Mouse (Mus musculus) kidney, embryonic 14.5 days (tissue): Measurements from ENCODE around the gene Snrpa1. TPM values are rescaled to one million over a fixed set of nuclear protein-coding genes. Genes with fewer than 3 reads are reported as not detected.
A peak's percentile ranks its signal among the peaks of the same experiment; 100 is the strongest.

Experiments used
- ATAC-seq: fragments of 200-750 bp; cut with Nextera tagmentation; 2 replicates; pipeline ENCODE4 v1.8.0; 2017; ENCODE audit warnings: moderate number of reproducible peaks, mild to moderate bottlenecking, moderate TSS enrichment, moderate library complexity; ENCODE audit not compliant: low FRiP score, low TSS enrichment
- H3K27ac ChIP-seq: fragments of 300-500 bp; sonication (generic); 2 replicates; pipeline ENCODE4 v1.5.1; 2014; ENCODE audit warnings: low read depth, mild to moderate bottlenecking, low read length, moderate library complexity, mixed read lengths
- H3K27me3 ChIP-seq: fragments of 300-500 bp; sonication (generic); 2 replicates; pipeline ENCODE4 v1.6.1; 2014; ENCODE audit warnings: mild to moderate bottlenecking, low read length; ENCODE audit not compliant: control insufficient read depth, insufficient read depth
- H3K36me3 ChIP-seq: fragments of 300-500 bp; sonication (generic); 2 replicates; pipeline ENCODE4 v1.6.1; 2014; ENCODE audit warnings: low read length, mixed read lengths; ENCODE audit not compliant: control insufficient read depth, insufficient read depth
- H3K4me1 ChIP-seq: fragments of 300-500 bp; sonication (generic); 2 replicates; pipeline ENCODE4 v1.6.1; 2014; ENCODE audit warnings: low read length, mixed read lengths; ENCODE audit not compliant: control insufficient read depth, insufficient read depth
- H3K4me2 ChIP-seq: fragments of 300-500 bp; sonication (generic); replicated peaks from 2 replicates; pipeline ENCODE4 v1.6.1; 2014; ENCODE audit warnings: low read depth, mild to moderate bottlenecking, low read length
- H3K4me3 ChIP-seq: fragments of 300-500 bp; sonication (generic); 2 replicates; pipeline ENCODE4 v1.5.1; 2014; ENCODE audit warnings: mild to moderate bottlenecking, low read length
- H3K9ac ChIP-seq: fragments of 300-500 bp; sonication (generic); 2 replicates; pipeline ENCODE4 v1.6.1; 2014; ENCODE audit warnings: low read depth, mild to moderate bottlenecking, low read length, moderate library complexity
- H3K9me3 ChIP-seq: fragments of 300-500 bp; sonication (generic); 2 replicates; pipeline ENCODE4 v1.6.1; 2016; ENCODE audit warnings: low read length; ENCODE audit not compliant: control insufficient read depth
- WGBS: fragments of 180-500 bp; shearing (Covaris S2); extraction: QIAGEN DNeasy Blood & Tissue Kit; methylation state at CpG from one replicate; pipeline ENCODE4 v1.1.7; 2014; 5-methylcytosine and 5-hydroxymethylcytosine counted together
- polyA plus RNA-seq: library from polyadenylated mRNA; unstranded; fragments of >200 nt; fragmentation: Nextera tagmentation; extraction: Ambion mirVana; gene quantifications from 2 replicates; pipeline ENCODE4 v1.2.1, GENCODE M21; 2014

Gene Snrpa1
- polyA plus RNA-seq, 1 experiment from 2014 or later, result 201 TPM

DNA sequence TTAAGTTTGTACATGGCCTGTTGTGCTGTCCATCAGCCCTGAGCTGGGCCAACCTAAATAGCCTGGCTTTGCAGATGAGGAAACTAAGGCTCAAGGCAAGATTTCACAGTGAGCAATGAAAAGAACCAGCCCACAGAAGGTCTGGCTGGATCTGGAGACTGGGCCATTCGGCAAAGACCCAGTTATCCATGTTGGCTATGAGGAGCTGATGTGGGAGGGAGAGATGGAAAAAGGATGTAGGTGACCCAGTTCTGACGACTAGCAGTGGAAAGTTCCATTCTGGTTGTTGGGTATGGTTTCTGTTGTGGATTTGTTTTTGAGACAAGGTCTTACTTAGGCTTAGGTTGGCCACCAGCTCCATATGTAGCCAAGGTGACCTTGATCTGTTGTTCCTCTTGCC, 29.3 kb downstream of the Snrpa1 start:
- ATAC-seq, result no peak
- Histone ChIP-seq H3K9ac (no peak overlapping the region), H3K4me3 (no peak overlapping the region), H3K4me1 (no peaks in the 10 kb centered on the region), H3K9me3 (no peaks in the 10 kb centered on the region), H3K27ac (no peak overlapping the region), H3K4me2 (no peak overlapping the region), H3K27me3 (no peaks in the 10 kb centered on the region), H3K36me3 (peaks cover 86% of the 10 kb centered on the region)
- 88% methylated on average over 2 of the region's 2 CpGs for WGBS

DNA sequence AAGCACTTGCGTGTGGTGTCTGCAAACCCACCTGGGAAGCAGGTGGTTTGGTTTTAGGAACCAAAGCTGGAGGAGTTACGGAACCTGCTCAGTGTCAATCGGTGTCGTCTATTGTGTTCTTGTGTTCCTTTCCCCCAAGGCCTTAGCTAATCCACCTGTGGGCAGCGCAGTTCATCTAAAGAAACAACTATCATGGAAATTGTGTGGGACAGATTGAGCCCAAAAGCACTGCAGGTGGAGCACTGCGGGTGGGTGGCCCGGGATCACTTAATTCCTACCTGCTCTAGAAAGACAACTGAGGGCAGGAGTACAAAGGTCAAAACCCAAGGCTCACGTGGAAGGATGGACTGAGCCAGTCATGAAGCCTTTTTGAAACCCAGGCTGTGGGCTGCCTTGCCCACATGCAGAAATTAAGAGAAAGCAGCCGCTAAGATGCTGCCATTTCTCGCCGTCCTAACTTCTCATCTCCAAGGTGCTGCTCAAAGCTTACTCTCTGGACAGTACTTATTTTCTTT, 31.9 kb downstream of the Snrpa1 start:
- Histone ChIP-seq H3K4me3 (no peak overlapping the region), H3K36me3 (peaks cover 60% of the 10 kb centered on the region), H3K9ac (no peak overlapping the region), H3K4me2 (no peak overlapping the region), H3K9me3 (no peaks in the 10 kb centered on the region), H3K27me3 (no peaks in the 10 kb centered on the region), H3K4me1 (no peaks in the 10 kb centered on the region), H3K27ac (no peak overlapping the region)
- WGBS, result 89% methylated on average over 11 of the region's 11 CpGs
- no peak for ATAC-seq

DNA sequence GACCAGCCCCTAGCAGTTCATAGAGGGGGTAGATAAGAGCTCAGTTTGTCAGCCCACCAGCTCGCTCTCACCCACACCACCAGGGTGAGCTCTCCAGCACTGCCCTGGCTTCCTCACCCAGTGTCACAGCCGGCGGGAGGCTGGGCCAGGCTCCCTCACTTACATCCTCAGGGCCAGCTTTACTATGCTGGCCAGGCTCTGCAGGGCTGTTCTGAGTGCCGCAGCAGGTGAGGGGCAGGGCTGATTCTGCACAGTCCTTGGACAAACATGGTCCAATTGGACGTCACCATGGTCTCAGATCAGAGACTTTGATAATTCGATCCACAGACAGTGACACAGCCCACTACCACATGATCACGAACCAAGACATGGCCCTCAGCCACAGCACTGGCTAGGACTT, 32.8 kb downstream of the Snrpa1 start:
- H3K27ac ChIP-seq, result no peak overlapping the region
- H3K9ac ChIP-seq, result no peak overlapping the region
- 77% methylated on average over 7 of the region's 7 CpGs for WGBS
- H3K36me3 ChIP-seq, result peaks cover 51% of the 10 kb centered on the region
- ATAC-seq, result 0 out of 2 replicates have a peak, but pooled peaks have one; percentile 52
- no peaks in the 10 kb centered on the region for H3K4me1 ChIP-seq
- no peaks in the 10 kb centered on the region for H3K27me3 ChIP-seq
- H3K9me3 ChIP-seq, result no peaks in the 10 kb centered on the region
- H3K4me3 ChIP-seq, result no peak overlapping the region
- no peak overlapping the region for H3K4me2 ChIP-seq

DNA sequence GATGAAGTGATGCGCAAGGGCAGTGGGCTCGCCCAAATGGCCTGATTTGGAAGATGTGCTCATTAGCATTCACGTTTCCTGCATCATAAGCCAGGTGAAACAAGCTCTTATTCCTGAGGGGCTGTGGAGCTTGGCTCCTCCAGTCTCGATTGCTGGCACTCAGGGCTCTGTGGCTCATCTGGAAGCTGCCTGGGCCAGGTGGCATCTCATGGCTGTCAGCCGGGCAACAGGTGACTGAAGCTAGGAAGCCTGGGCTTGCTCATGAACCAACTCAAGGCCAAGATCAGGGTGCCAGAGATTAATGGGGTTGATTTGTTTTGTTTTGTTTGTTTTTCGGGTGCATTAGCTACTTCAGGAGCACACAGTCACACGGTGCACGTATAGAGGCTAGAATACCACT, 33.9 kb downstream of the Snrpa1 start:
- Histone ChIP-seq H3K4me1 (no peaks in the 10 kb centered on the region), H3K27ac (no peak overlapping the region), H3K4me2 (no peak overlapping the region), H3K9me3 (no peaks in the 10 kb centered on the region), H3K4me3 (no peak overlapping the region), H3K27me3 (no peaks in the 10 kb centered on the region), H3K36me3 (peaks cover 40% of the 10 kb centered on the region), H3K9ac (no peak overlapping the region)
- WGBS, result 89% methylated on average over 8 of the region's 8 CpGs
- ATAC-seq, result no peak

DNA sequence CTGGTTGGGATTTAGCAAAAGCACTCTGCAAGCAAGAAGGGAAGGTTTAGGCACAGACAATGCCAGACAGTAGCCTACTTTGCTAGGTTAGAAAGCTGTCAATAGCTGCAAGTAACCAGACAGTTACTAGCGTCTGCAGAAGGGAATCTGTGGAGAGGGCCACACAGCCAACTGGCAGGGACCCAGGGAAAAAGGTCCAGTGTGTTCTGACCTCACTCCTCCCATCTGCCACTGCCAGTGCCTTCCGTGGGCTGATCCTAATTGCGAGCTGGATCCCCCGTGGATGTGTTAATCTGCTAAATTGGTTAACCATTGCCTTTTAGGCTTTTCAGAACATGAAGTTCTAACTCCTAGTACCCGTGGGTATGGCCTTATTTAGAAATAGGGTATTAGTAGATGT, 35.3 kb downstream of the Snrpa1 start:
- Histone ChIP-seq H3K27me3 (no peaks in the 10 kb centered on the region), H3K27ac (no peak overlapping the region), H3K9me3 (no peaks in the 10 kb centered on the region), H3K4me3 (no peak overlapping the region), H3K36me3 (peaks cover 26% of the 10 kb centered on the region), H3K4me2 (no peak overlapping the region), H3K9ac (no peak overlapping the region), H3K4me1 (no peaks in the 10 kb centered on the region)
- 72% methylated on average over 5 of the region's 5 CpGs for WGBS
- ATAC-seq, result no peak

DNA sequence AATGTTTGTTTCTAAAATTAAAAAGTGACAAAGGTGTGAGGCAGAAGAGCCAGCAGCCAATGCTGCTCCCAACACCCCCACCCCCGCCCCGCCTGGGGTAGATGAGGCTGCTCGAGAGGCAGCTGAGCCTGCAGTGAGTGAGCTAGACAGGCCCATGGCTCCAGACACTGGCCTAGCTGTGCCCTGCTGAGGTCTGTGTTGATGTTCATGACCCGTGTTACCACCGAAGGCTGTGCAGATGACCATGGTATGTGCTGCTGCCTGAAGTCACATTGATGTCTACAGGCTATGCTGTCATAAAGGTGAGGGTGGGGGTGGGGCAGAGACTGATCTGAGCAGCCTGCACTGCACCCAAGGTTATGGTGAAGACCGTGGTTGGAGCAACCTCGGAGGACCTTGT, 40.0 kb downstream of the Snrpa1 start:
- H3K4me1 ChIP-seq, result no peaks in the 10 kb centered on the region
- H3K9me3 ChIP-seq, result no peaks in the 10 kb centered on the region
- no peak for ATAC-seq
- no peaks in the 10 kb centered on the region for H3K36me3 ChIP-seq
- H3K9ac ChIP-seq, result no peak overlapping the region
- no peaks in the 10 kb centered on the region for H3K27me3 ChIP-seq
- H3K27ac ChIP-seq, result no peak overlapping the region
- H3K4me3 ChIP-seq, result no peak overlapping the region
- WGBS, result 90% methylated on average over 7 of the region's 7 CpGs
- H3K4me2 ChIP-seq, result no peak overlapping the region

DNA sequence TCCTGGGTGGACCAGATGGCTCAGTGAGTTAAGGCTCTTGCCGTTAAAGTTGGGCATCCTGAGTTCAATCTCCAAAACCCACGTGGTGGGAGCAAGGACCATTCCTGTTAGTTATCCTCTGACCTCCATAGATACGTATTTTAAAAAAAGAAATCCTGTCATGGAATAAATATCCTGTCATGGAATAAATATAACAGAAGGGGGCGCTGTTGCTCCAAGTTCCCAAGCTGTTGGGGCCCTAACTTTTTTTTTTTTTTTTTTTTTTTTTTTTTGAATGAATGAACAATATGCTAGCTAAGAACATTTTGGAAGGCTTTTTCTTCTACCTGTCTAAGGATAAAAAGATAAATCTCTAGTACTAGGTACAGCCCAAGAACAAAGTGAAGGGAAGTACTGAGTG, 43.1 kb downstream of the Snrpa1 start:
- no peaks in the 10 kb centered on the region for H3K9me3 ChIP-seq
- H3K27ac ChIP-seq, result no peak overlapping the region
- no peak overlapping the region for H3K4me3 ChIP-seq
- 6% methylated on average over 4 of the region's 4 CpGs for WGBS
- H3K27me3 ChIP-seq, result no peaks in the 10 kb centered on the region
- no peaks in the 10 kb centered on the region for H3K4me1 ChIP-seq
- H3K36me3 ChIP-seq, result no peaks in the 10 kb centered on the region
- H3K4me2 ChIP-seq, result no peak overlapping the region
- H3K9ac ChIP-seq, result no peak overlapping the region
- ATAC-seq, result no peak

DNA sequence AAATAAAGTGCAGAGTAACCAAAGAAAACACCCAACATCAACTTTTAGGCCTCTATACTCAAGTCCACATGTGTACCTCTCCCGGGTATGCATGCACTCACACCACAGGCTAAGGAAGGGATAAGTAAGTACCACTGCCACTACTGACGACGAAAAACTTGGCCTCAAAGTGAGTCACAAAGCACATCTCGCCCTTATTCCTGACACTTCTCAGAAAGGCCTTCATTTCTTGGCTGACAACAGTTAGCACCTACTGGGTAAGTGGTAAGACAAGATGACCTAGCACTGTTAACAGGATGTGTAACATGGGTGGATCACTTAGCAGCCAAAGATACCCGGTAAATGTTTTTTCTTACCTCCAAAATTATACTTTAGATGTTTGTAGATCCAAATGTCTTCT, 45.7 kb downstream of the Snrpa1 start:
- Histone ChIP-seq H3K4me2 (no peak overlapping the region), H3K27me3 (no peaks in the 10 kb centered on the region), H3K4me3 (no peak overlapping the region), H3K36me3 (no peaks in the 10 kb centered on the region), H3K9me3 (no peaks in the 10 kb centered on the region), H3K27ac (no peak overlapping the region), H3K9ac (no peak overlapping the region), H3K4me1 (no peaks in the 10 kb centered on the region)
- WGBS, result 90% methylated on average over 5 of the region's 5 CpGs
- no peak for ATAC-seq

DNA sequence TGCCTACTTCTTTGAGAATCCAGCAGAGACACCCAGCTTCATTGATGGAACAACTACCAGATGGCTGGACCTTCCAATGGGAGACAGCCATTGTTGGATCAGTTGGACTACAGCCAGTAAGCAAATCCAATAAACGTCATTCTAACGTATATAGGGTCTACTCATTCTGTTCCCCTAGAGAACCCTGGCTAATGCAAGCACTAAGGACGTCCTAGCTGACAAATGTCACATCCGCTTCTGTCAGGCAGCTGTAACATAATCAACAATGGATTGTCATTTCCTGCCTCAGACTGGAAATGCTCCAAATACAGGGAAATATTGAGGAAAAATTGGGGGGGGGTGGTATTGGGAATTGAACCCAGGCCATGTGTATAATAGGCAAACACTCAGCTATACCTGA, 47.0 kb downstream of the Snrpa1 start:
- no peaks in the 10 kb centered on the region for H3K9me3 ChIP-seq
- no peak overlapping the region for H3K9ac ChIP-seq
- H3K4me1 ChIP-seq, result no peaks in the 10 kb centered on the region
- H3K27ac ChIP-seq, result no peak overlapping the region
- H3K4me2 ChIP-seq, result no peak overlapping the region
- no peak for ATAC-seq
- no peaks in the 10 kb centered on the region for H3K36me3 ChIP-seq
- H3K27me3 ChIP-seq, result no peaks in the 10 kb centered on the region
- no peak overlapping the region for H3K4me3 ChIP-seq
- 60% methylated on average over 4 of the region's 4 CpGs for WGBS
